In genomic region chr7:101456789-101457188, GRCm38 (mm10) we compare ENCODE assay signal across 16 mouse cellular contexts. TPM values are rescaled to one million over a fixed set of nuclear protein-coding genes. Genes with fewer than 3 reads are reported as not detected.
DNase-seq lines count a peak whose midpoint lies in the region; ATAC-seq lines count a peak whose summit lies in the region.
"Had no signal": no experiment of that assay in that cellular context is flagged by ENCODE, and none has a peak within 500 bp of the region (broad histone marks: within the 10 kb centered on the region; RNA-seq: fewer than 3 reads in every experiment).

No protein-coding gene starts in this region.

- H3K4me1 ChIP-seq in hindbrain, embryonic 14.5 days (replicated peaks; ENCODE audit: control insufficient read depth, insufficient read depth, low read length), result peaks cover 6% of the 10 kb centered on the region
- peaks cover 11% of the 10 kb centered on the region for H3K4me1 ChIP-seq in hindbrain, embryonic 16.5 days (ENCODE audit: control insufficient read depth, insufficient read depth, low read depth, low read length)
- no peaks in the 10 kb centered on the region; the same call in 1 of the 2 replicates for H3K4me1 ChIP-seq in liver, embryonic 11.5 days (replicated peaks; ENCODE audit: control insufficient read depth, insufficient read depth, low read length)
- no peaks in the 10 kb centered on the region for H3K4me1 ChIP-seq in liver, embryonic 12.5 days

- H3K27me3 ChIP-seq in hindbrain, embryonic 14.5 days (ENCODE audit: control insufficient read depth, insufficient read depth, low read length), result peaks cover 14% of the 10 kb centered on the region
- no peaks in the 10 kb centered on the region for H3K27me3 ChIP-seq in hindbrain, embryonic 16.5 days (replicated peaks; ENCODE audit: control insufficient read depth, insufficient read depth, low read length)
- peaks cover 25% of the 10 kb centered on the region for H3K27me3 ChIP-seq in liver, embryonic 11.5 days (replicated peaks; ENCODE audit: control insufficient read depth, insufficient read depth, low read length)
- peaks cover 56% of the 10 kb centered on the region for H3K27me3 ChIP-seq in liver, embryonic 12.5 days (replicated peaks)

- H3K9ac ChIP-seq in hindbrain, embryonic 14.5 days, result 0 out of 2 replicates have a peak overlapping the region, but pooled peaks have one; percentile 1
- H3K9ac ChIP-seq in hindbrain, embryonic 16.5 days (ENCODE audit: low read depth, low read length), result no peak overlapping the region
- no peak overlapping the region for H3K9ac ChIP-seq in liver, embryonic 11.5 days (ENCODE audit: low read depth, low read length)
- H3K9ac ChIP-seq in liver, embryonic 12.5 days, result no peak overlapping the region
- H3K9ac ChIP-seq: embryonic facial prominence, embryonic 13.5 days; neural tube, embryonic 12.5 days had no signal

- H3K4me3 ChIP-seq in hindbrain, embryonic 14.5 days (replicated peaks; ENCODE audit: low read length), result no peak overlapping the region
- H3K4me3 ChIP-seq in hindbrain, embryonic 16.5 days (ENCODE audit: low read length), result no peak overlapping the region
- H3K4me3 ChIP-seq in liver, embryonic 11.5 days (ENCODE audit: low read depth, low read length), result no peak overlapping the region
- H3K4me3 ChIP-seq in liver, embryonic 12.5 days, result no peak overlapping the region
- H3K4me3 ChIP-seq: embryonic facial prominence, embryonic 13.5 days; forebrain, embryonic 10.5 days; neural tube, embryonic 12.5 days had no signal

- H3K4me2 ChIP-seq in hindbrain, embryonic 14.5 days (replicated peaks), result no peak overlapping the region
- H3K4me2 ChIP-seq in hindbrain, embryonic 16.5 days (ENCODE audit: low read length), result no peak overlapping the region
- H3K4me2 ChIP-seq in liver, embryonic 11.5 days, result 0 out of 2 replicates have a peak overlapping the region, but pooled peaks have one; percentile 5
- no peak overlapping the region for H3K4me2 ChIP-seq in liver, embryonic 12.5 days
- H3K4me2 ChIP-seq: embryonic facial prominence, embryonic 13.5 days; neural tube, embryonic 12.5 days had no signal

- WGBS in hindbrain, embryonic 14.5 days, result 31% methylated on average over 5 of the region's 5 CpGs
- WGBS in hindbrain, embryonic 16.5 days, result 34% methylated on average over 5 of the region's 5 CpGs
- WGBS in liver, embryonic 11.5 days, result 30% methylated on average over 5 of the region's 5 CpGs
- 31% methylated on average over 5 of the region's 5 CpGs for WGBS in liver, embryonic 12.5 days (ENCODE audit: insufficient replicate concordance)

- H3K36me3 ChIP-seq in hindbrain, embryonic 14.5 days (replicated peaks; ENCODE audit: control insufficient read depth, insufficient read depth), result no peaks in the 10 kb centered on the region
- H3K36me3 ChIP-seq in hindbrain, embryonic 16.5 days (ENCODE audit: control insufficient read depth, insufficient read depth, low read length), result no peaks in the 10 kb centered on the region
- H3K36me3 ChIP-seq in liver, embryonic 11.5 days (ENCODE audit: control insufficient read depth, insufficient read depth, low read length), result no peaks in the 10 kb centered on the region
- no peaks in the 10 kb centered on the region for H3K36me3 ChIP-seq in liver, embryonic 12.5 days
- H3K36me3 ChIP-seq: embryonic facial prominence, embryonic 13.5 days; forebrain, embryonic 10.5 days; neural tube, embryonic 12.5 days had no signal

- no peak overlapping the region for H3K27ac ChIP-seq in hindbrain, embryonic 14.5 days
- no peak overlapping the region for H3K27ac ChIP-seq in hindbrain, embryonic 16.5 days (ENCODE audit: low read depth, low read length)
- no peak overlapping the region for H3K27ac ChIP-seq in liver, embryonic 11.5 days (ENCODE audit: low read depth, low read length)
- H3K27ac ChIP-seq in liver, embryonic 12.5 days, result no peak overlapping the region
- H3K27ac ChIP-seq: embryonic facial prominence, embryonic 13.5 days; macrophage; neural tube, embryonic 12.5 days had no signal

- DNase-seq in adrenal gland, adult (ENCODE audit: inconsistent age in 2 of 2, low spot score in 1 of 2), result peak; percentile 24 to 59
- no peak for DNase-seq in adrenal gland, adult 8-10 months
- no peak for DNase-seq in hindbrain, embryonic 14.5 days (ENCODE audit: low spot score)
- DNase-seq in liver, embryonic 11.5 days (ENCODE audit: low spot score), result no peak
- DNase-seq in kidney, postnatal 4 days, result peak; percentile 31 to 56
- no peak for DNase-seq in lung, postnatal 36 days

- no peaks in the 10 kb centered on the region for H3K9me3 ChIP-seq in hindbrain, embryonic 14.5 days (ENCODE audit: control insufficient read depth, low read length)
- no peaks in the 10 kb centered on the region for H3K9me3 ChIP-seq in hindbrain, embryonic 16.5 days (ENCODE audit: control insufficient read depth, low read length)
- no peaks in the 10 kb centered on the region for H3K9me3 ChIP-seq in liver, embryonic 11.5 days (ENCODE audit: control insufficient read depth, low read length)
- H3K9me3 ChIP-seq in liver, embryonic 12.5 days (replicated peaks), result no peaks in the 10 kb centered on the region
- H3K9me3 ChIP-seq: embryonic facial prominence, embryonic 13.5 days; forebrain, embryonic 10.5 days; neural tube, embryonic 12.5 days had no signal

- ATAC-seq in hindbrain, embryonic 14.5 days (ENCODE audit: low FRiP score), result no peak
- ATAC-seq in hindbrain, embryonic 16.5 days, result no peak
- ATAC-seq in liver, embryonic 11.5 days (replicated peaks; ENCODE audit: low FRiP score), result no peak
- no peak for ATAC-seq in liver, embryonic 12.5 days

RNA-seq across cellular contexts. Expression of gene Pde2a, which starts 35.3 kb away (rescaled TPM):
- 100 to 1,000 TPM; 219 to 291 (median 255) TPM for total RNA-seq in adrenal gland, adult 8-10 months (2022)
- polyA plus RNA-seq in hindbrain, embryonic 14.5 days (2014; fragmentation: Nextera tagmentation; extraction: Ambion mirVana), result 25.9 and 26.6 TPM in 2 replicates
- polyA plus RNA-seq in hindbrain, embryonic 16.5 days (2015; fragmentation: Nextera tagmentation; extraction: Ambion mirVana), result 33.5 and 41.6 TPM in 2 replicates
- polyA plus RNA-seq in liver, embryonic 11.5 days (2014; fragmentation: Nextera tagmentation; extraction: Ambion mirVana), result 14.4 and 15.0 TPM in 2 replicates
- polyA plus RNA-seq in liver, embryonic 12.5 days (2016; fragmentation: Nextera tagmentation; extraction: Ambion mirVana), result 11.9 and 12.0 TPM in 2 replicates

RNA-seq across cellular contexts. Expression of gene Gm45837, which starts 46.1 kb away (rescaled TPM):
- 1 to 10 TPM in 2 of 4 experiments, not detected in 2; 4.4 to 8.6 TPM for total RNA-seq in adrenal gland, adult 8-10 months (2022)
- polyA plus RNA-seq in hindbrain, embryonic 14.5 days (2014; fragmentation: Nextera tagmentation; extraction: Ambion mirVana), result 1.3 TPM in 1 of 2 replicates, not detected in the other
- 0.61 TPM in 1 of 2 replicates, not detected in the other for polyA plus RNA-seq in hindbrain, embryonic 16.5 days (2015; fragmentation: Nextera tagmentation; extraction: Ambion mirVana)
- 2.1 TPM in 1 of 2 replicates, not detected in the other for polyA plus RNA-seq in liver, embryonic 11.5 days (2014; fragmentation: Nextera tagmentation; extraction: Ambion mirVana)
- not detected in 2 replicates for polyA plus RNA-seq in liver, embryonic 12.5 days (2016; fragmentation: Nextera tagmentation; extraction: Ambion mirVana)
- total RNA-seq: left cerebral cortex, postnatal 25 days; midbrain, postnatal 0 days had no signal
- polyA plus RNA-seq: forebrain, embryonic 10.5 days; gonadal fat pad, adult 2 months; hindbrain, embryonic 11.5 days; macrophage; midbrain, postnatal 0 days; neural tube, embryonic 12.5 days had no signal

Comparison
In these comparisons a context has a peak if more than half of its experiments do, and no peak if none do; other contexts are left out.
1. DNase-seq: peak in adrenal gland, adult (2 of 2) and kidney, postnatal 4 days (2 of 2); none in adrenal gland, adult 8-10 months (single experiment), hindbrain, embryonic 14.5 days (single experiment), liver, embryonic 11.5 days (single experiment) and lung, postnatal 36 days (single experiment).